Mouse (Mus musculus): ENCODE data around the gene Mrc2.

DNA sequence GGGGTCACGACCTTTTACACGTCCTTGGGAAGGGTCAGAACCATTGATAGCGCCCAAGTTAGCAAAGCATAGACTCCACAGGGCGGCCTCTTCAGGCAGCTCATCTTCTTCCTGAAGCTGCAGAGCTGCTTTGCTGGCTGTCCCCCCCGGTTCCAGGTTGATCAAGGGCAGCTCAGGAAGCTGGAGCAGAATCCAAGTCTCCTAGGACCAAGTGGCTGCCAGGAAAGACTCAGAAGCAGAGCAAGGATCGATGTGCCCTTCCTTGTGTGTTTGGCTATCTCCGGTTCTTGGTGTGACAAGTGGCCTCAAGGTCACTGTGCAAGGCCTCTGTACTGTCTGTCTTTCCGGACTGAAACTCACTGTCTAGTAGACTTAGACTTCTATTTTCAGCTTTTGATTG, 81.4 kb downstream of the Mrc2 start:
- no peak for TF ChIP-seq MAFK (IDR thresholded peaks at IDR 0.05; ENCODE audit: insufficient replicate concordance, low read length)
- TF ChIP-seq POLR2A (IDR thresholded peaks at IDR 0.05; ENCODE audit: low read depth, low read length), result no peak
- no peak for TF ChIP-seq SMC3 (IDR thresholded peaks at IDR 0.05; ENCODE audit: low read depth, low read length)
- TF ChIP-seq USF2 (conservative IDR thresholded peaks at IDR 0.05; ENCODE audit: low read depth, low read length), result no peak
- TF ChIP-seq RAD21 (IDR thresholded peaks at IDR 0.05; ENCODE audit: low read depth, low read length), result no peak
- no peak for TF ChIP-seq NELFE (IDR thresholded peaks at IDR 0.05; ENCODE audit: low read depth, low read length)
- no peak for TF ChIP-seq CTCF (conservative IDR thresholded peaks at IDR 0.05 in 1 of 2, IDR thresholded peaks at IDR 0.05 in 1 of 2; ENCODE audit: low read depth in 2 of 2, low read length in 2 of 2)
- no peak for TF ChIP-seq MAX (IDR thresholded peaks at IDR 0.05; ENCODE audit: low read length)
- TF ChIP-seq EP300 (IDR thresholded peaks at IDR 0.05; ENCODE audit: low read length), result no peak
- TF ChIP-seq HCFC1 (IDR thresholded peaks at IDR 0.05; ENCODE audit: low read depth, low read length), result no peak
- TF ChIP-seq TCF12 (IDR thresholded peaks at IDR 0.05; ENCODE audit: low read depth, low read length), result no peak
- TF ChIP-seq PAX5 (IDR thresholded peaks at IDR 0.05; ENCODE audit: low read length), result no peak
